Mouse (Mus musculus): ENCODE measurements around the gene Txnrd3.

Txnrd3 gene

GRCm38 (mm10) chr6:89643798-89644270, at the start of gene Txnrd3:
Txnrd3 (plus strand) TSS chr6:89643988.
- DNase-seq, result peak; percentile 94 to 97

- peak; percentile 93 to 96 for DNase-seq
Observed at GRCm38 (mm10) chr6:89595018-89595776, 48.6 kb upstream of the Txnrd3 start, which contains the start of gene Chchd6. Chchd6 (minus strand) TSS chr6:89595652.

- DNase-seq, result no peak
Observed at GRCm38 (mm10) chr6:89595777-89596146, 48.0 kb upstream of the Txnrd3 start.

- DNase-seq, result no peak
Observed at GRCm38 (mm10) chr6:89596510-89596909, 47.3 kb upstream of the Txnrd3 start.

GRCm38 (mm10) chr6:89606096-89606495, 37.7 kb upstream of the Txnrd3 start:
- DNase-seq, result no peak

GRCm38 (mm10) chr6:89607999-89608398, 35.8 kb upstream of the Txnrd3 start:
- DNase-seq, result peak in 1 of 2 experiments; percentile 34

GRCm38 (mm10) chr6:89613336-89614106, 30.3 kb upstream of the Txnrd3 start:
- DNase-seq, result no peak

- no peak for DNase-seq
Observed at GRCm38 (mm10) chr6:89614107-89614471, 29.7 kb upstream of the Txnrd3 start.

- peak; percentile 81 to 89 for DNase-seq
Observed at GRCm38 (mm10) chr6:89614596-89615372, 29.0 kb upstream of the Txnrd3 start.

- DNase-seq, result peak; percentile 30 to 70
Observed at GRCm38 (mm10) chr6:89615373-89615755, 28.4 kb upstream of the Txnrd3 start.

GRCm38 (mm10) chr6:89622647-89623046, 21.1 kb upstream of the Txnrd3 start:
- no peak for DNase-seq

GRCm38 (mm10) chr6:89628045-89628785, 15.6 kb upstream of the Txnrd3 start:
- DNase-seq, result no peak

GRCm38 (mm10) chr6:89631809-89632562, 11.8 kb upstream of the Txnrd3 start:
- peak; percentile 87 to 89 for DNase-seq

- DNase-seq, result no peak
Observed at GRCm38 (mm10) chr6:89633115-89633514, 10.7 kb upstream of the Txnrd3 start.

- DNase-seq, result no peak
Observed at GRCm38 (mm10) chr6:89634400-89634799, 9.4 kb upstream of the Txnrd3 start.

GRCm38 (mm10) chr6:89637977-89638376, 5.8 kb upstream of the Txnrd3 start:
- DNase-seq, result no peak

- peak in 1 of 2 experiments; percentile 55 for DNase-seq
Observed at GRCm38 (mm10) chr6:89639025-89639424, 4.8 kb upstream of the Txnrd3 start.

GRCm38 (mm10) chr6:89644271-89645075, 685 bp downstream of the Txnrd3 start:
- DNase-seq, result peak; percentile 96 to 97

- peak; percentile 85 to 92 for DNase-seq
Observed at GRCm38 (mm10) chr6:89649897-89650296, 6.1 kb downstream of the Txnrd3 start.

- DNase-seq, result no peak
Observed at GRCm38 (mm10) chr6:89651770-89652169, 8.0 kb downstream of the Txnrd3 start.

- DNase-seq, result peak; percentile 47 to 53
Observed at GRCm38 (mm10) chr6:89655011-89655410, 11.2 kb downstream of the Txnrd3 start.
